Mouse (Mus musculus): ENCODE data around the gene Cops2.

Cops2 gene

GRCm38 (mm10) chr2:125858521-125859280 is at the start of gene Cops2, which contains the start of gene Galk2:
Gene Cops2, minus strand, starts transcription at chr2:125859139.
Gene Galk2, plus strand, starts transcription at chr2:125859109.
- DNase-seq (ENCODE audit: low spot score), result peak; percentile 95

GRCm38 (mm10) chr2:125907580-125908255 is 48.8 kb upstream of the Cops2 start:
- DNase-seq (ENCODE audit: low spot score), result no peak

DNA sequence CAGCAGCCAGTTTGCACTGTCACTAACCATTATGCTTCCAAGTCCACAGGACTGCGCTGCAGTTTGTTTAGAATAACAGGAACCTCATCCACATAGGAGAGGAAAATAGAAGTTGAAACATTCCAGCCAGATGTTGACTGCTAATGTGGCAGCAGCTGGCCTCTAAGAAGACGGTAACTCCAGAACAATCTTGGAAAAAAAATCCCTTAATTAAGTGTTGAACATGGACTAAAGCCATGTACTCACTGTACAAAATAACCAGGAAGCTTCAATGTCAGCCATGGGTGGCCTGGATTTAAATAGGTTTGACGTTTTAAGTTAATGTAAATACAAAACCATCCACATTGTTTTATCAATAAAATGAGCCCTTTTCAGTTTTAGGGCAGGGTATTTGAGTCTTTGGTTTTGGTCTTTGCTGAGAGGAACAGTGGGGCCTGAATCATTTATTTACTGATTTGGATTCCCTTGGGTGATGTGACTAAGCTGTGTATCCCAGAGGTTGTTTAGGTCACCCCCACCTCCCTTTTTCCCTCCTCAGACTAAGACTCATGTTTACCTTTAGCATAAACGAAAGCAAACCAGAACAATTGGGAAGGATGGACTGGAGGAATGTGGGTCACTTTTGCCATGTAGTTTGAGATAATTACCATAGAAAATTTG is 47.6 kb upstream of the Cops2 start:
- DNase-seq (ENCODE audit: low spot score), result no peak

GRCm38 (mm10) chr2:125901426-125901825 is 42.5 kb upstream of the Cops2 start:
- no peak for DNase-seq (ENCODE audit: low spot score)

DNA sequence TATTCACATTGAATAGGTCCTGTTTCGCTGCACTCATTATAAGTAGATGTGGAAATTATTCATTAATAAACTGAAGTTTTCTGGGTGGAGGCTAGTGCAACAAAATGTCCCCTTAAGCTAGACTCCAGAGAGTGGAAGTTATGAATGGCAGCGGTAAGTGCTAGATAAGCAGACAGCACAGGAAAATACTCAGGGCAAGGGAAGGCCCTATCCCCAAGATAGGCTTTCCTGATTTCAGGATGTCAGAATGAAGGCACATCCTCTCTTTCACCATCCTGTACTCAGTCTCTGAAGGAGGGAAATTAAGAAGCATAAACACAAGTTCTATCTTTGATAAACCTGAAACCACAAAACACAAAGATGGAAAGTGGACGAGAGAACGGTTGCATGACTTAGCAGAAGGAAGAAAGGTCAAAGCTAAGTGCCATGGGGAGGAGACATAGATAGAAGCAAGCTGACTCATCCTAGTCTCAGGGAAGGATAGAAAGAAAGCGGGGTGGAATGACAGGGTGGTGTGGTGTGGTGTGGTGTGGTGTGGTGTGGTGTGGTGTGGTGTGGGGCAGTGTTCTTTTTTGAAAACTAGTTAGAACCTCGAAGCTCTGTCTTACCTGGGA is 42.0 kb upstream of the Cops2 start:
- DNase-seq (ENCODE audit: low spot score), result peak; percentile 9

GRCm38 (mm10) chr2:125896355-125896754 is 37.4 kb upstream of the Cops2 start:
- no peak for DNase-seq (ENCODE audit: low spot score)

- no peak for DNase-seq (ENCODE audit: low spot score)
Observed at GRCm38 (mm10) chr2:125895099-125895498, 36.2 kb upstream of the Cops2 start.

- no peak for DNase-seq (ENCODE audit: low spot score)
Observed at GRCm38 (mm10) chr2:125893096-125893495, 34.2 kb upstream of the Cops2 start.

DNA sequence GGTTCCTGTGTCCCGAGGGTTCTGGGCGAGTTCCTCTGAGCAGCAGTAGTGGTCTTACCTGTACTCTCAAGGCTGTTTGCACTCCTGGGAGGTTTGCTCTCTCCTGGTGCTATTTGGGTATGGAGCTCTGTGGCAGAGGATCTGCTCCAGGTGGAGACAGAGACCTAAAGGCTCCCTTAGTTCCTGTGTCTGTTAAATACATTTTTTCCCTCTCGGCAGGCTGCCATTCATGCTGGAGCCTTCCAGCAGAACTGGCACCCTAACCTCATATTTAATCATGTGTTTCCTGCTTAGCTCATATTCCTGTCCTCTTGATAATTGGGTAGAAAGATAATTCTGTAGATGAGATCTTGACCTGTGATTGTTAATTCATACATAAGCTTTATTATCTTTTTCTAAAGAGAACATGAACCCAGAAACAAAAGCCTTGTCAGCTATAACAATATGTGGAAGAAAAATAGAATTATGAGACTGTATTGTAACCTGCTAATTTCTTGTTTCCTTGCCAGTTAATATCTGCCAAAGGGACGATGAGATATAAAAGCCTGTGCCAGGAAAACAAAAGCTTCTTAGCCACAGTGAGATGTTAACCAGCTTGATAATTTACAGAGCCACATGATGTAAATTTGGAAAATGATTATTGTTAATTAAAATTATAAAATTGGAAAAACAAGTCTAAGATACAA is 27.1 kb upstream of the Cops2 start:
- DNase-seq (ENCODE audit: low spot score), result no peak

- no peak for DNase-seq (ENCODE audit: low spot score)
Observed at GRCm38 (mm10) chr2:125870159-125870558, 11.2 kb upstream of the Cops2 start.

DNA sequence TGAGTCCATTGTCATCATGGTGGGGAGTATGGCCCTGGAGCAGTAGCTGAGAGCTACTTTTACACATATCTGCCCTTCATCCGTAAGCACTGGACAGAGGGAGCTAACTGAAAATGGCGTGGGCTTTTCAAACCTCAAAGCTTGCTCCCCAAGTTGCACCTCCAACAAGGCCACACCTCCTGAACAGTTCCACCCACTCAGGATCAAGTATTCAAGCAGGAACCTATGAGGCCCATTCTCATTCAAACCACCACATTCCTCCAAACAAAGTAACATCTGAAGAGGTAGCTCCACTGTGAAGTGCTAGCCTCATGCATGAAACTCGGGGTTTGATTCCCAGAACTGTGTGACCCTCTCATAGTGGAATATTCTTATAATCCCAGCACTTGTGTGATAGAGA is 9.4 kb upstream of the Cops2 start:
- DNase-seq (ENCODE audit: low spot score), result no peak

DNA sequence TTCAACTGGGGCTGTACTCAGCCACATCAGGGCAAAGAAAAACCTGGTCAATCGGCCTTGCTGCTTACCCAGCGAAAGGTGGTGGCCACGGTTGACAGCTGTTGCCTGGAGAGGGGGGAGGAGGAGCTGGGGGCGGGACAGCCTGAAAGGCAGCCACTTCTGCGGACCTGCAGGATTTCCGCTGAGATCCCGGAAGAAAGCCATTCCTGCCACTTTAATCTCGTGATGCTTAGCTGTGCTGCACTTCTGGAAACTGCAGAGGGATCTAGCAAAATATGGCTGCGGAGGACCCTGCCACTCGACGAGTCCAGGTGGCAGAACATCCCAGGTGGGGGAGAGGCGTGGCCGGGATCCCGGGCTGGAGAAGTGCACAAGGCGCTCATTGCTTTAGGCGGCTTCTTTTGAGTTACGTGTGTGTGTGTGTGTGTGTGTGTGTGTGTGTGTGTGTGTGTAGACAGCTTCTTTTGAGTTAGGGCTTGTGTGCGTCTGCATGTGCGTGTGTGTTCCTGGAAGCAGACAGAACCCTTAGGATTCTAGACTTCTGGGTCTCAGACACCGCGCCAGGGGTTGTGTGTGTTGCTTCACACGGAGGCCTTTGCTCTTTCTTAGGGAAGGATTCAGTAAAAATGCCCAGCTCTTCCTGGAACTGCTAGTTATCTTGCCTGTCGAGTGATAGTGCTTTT is 7.3 kb upstream of the Cops2 start:
- DNase-seq (ENCODE audit: low spot score), result peak; percentile 82

GRCm38 (mm10) chr2:125865585-125865984 is 6.6 kb upstream of the Cops2 start:
- DNase-seq (ENCODE audit: low spot score), result no peak

- DNase-seq (ENCODE audit: low spot score), result no peak
Observed at GRCm38 (mm10) chr2:125864551-125864950, 5.6 kb upstream of the Cops2 start.

- no peak for DNase-seq (ENCODE audit: low spot score)
Observed at GRCm38 (mm10) chr2:125863799-125864198, 4.9 kb upstream of the Cops2 start.

- no peak for DNase-seq (ENCODE audit: low spot score)
Observed at GRCm38 (mm10) chr2:125857707-125858106, 1.2 kb downstream of the Cops2 start.

GRCm38 (mm10) chr2:125851237-125851636 is 7.7 kb downstream of the Cops2 start:
- DNase-seq (ENCODE audit: low spot score), result no peak

DNA sequence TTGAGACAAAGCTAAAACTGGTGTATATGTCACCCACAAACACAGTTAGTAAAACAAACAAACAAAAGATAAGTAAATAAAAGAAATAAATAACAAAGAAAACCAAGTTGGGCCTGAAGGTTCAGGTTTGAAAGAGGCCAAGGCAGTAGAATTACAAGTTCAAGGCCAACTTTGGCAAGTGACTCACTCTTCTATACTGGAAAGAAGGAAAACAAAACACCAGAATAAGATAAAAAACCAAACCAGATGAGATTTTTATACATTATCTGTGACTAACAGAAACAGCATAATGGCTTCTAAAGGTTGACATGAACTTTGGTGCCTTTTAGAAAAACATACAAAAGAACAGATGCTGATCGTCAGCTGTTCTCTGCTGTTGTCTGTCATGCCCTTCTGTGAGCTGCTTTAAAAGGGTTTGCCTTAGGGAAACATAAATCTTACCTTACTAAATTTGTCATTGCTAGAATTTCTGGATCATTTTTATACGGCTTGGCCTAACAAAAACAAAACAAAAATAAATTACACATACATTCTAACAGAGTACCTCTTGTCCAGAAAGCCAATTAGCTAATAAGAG is 20.1 kb downstream of the Cops2 start:
- no peak for DNase-seq (ENCODE audit: low spot score)

- DNase-seq (ENCODE audit: low spot score), result no peak
Observed at GRCm38 (mm10) chr2:125838091-125838490, 20.8 kb downstream of the Cops2 start.

DNA sequence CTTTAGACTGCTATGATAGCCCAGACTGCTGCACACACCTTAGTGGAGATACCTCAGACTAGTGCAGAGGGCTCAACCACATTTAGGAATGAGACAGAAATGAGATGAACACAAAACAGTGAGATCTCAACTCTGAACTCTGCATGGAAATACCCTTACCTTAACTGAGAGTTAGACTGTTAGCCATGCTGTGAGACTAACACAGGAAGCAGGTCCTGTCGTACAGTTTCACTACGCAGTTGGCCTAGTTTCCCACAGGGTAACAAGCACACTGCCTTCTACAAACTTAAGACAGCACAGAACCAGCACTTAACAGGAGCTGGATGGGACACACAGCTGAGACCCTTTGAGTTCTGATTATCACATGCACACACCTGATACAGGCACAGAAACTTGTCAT is 29.0 kb downstream of the Cops2 start:
- no peak for DNase-seq (ENCODE audit: low spot score)

DNA sequence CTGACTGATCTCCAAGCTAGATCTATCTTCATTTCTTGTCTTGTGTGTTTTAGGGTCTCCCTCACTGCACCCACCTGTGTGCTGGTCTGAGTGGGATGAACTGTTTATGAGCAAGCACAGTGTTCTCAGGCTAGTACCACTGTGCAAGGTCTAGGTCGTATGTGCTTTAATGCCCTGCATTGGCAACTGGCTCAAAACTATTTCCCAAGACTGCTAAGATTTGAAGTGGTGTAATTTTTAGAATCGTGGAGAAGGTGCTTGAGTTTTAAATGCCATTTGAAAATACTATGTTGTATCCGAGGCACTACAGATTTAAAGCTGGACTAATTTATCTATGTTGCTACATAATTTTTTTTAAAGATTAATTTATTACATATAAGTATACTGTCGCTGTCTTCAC is 31.0 kb downstream of the Cops2 start:
- DNase-seq (ENCODE audit: low spot score), result no peak

Data from yolk sac, embryonic 10.5 days (tissue).